Mouse (Mus musculus): ENCODE results near the gene Fam104a. TPM values are rescaled to one million over a fixed set of nuclear protein-coding genes. Genes with fewer than 3 reads are reported as not detected.

Fam104a gene
- polyA plus RNA-seq, 2 experiments = 25.0 to 44.5 TPM

- 25% methylated on average over 11 of the region's 11 CpGs for WGBS (ENCODE audit: insufficient replicate concordance)
- Histone ChIP-seq H3K36me3 (replicated peaks; ENCODE audit: control insufficient read depth, insufficient read depth, low read depth) (no peaks in the 10 kb centered on the region), H3K27ac (no peak within 1 kb of the TSS), H3K27me3 (ENCODE audit: control insufficient read depth, insufficient read depth, low read length) (peaks cover 8% of the 10 kb centered on the region), H3K9me3 (ENCODE audit: control insufficient read depth, low read length) (no peaks in the 10 kb centered on the region), H3K9ac (replicated peaks) (no peak within 1 kb of the TSS), H3K4me2 (ENCODE audit: low read depth) (no peak within 1 kb of the TSS), H3K4me1 (replicated peaks; ENCODE audit: control insufficient read depth in 2 of 2, insufficient read depth in 2 of 2, low read length in 1 of 2) (no peaks in the 10 kb centered on the region), H3K4me3 (ENCODE audit: insufficient read depth in 1 of 2, low read depth in 2 of 2, low read length in 2 of 2) (no peak within 1 kb of the TSS)
- DNase-seq (ENCODE audit: low read depth in 3 of 3, low spot score in 3 of 3) (no peak), ATAC-seq (ENCODE audit: insufficient read depth) (no peak)
- no peak for TF ChIP-seq EP300 (IDR thresholded peaks at IDR 0.05; ENCODE audit: low read depth)
- TF ChIP-seq CTCF (IDR thresholded peaks at IDR 0.05; ENCODE audit: low read depth) = no peak
Observed at GRCm38 (mm10) chr11:113709731-113710256, 25.8 kb upstream of the Fam104a start, which contains the start of gene Cpsf4l. TSS of gene Cpsf4l (minus strand) at chr11:113710017.

- Histone ChIP-seq H3K27ac (no peak overlapping the region), H3K9me3 (ENCODE audit: control insufficient read depth, low read length) (no peaks in the 10 kb centered on the region), H3K4me3 (ENCODE audit: insufficient read depth in 1 of 2, low read depth in 2 of 2, low read length in 2 of 2) (no peak overlapping the region), H3K4me2 (ENCODE audit: low read depth) (no peak overlapping the region), H3K9ac (replicated peaks) (no peak overlapping the region), H3K4me1 (replicated peaks; ENCODE audit: control insufficient read depth in 2 of 2, insufficient read depth in 2 of 2, low read length in 1 of 2) (no peaks in the 10 kb centered on the region), H3K36me3 (replicated peaks; ENCODE audit: control insufficient read depth, insufficient read depth, low read depth) (no peaks in the 10 kb centered on the region), H3K27me3 (ENCODE audit: control insufficient read depth, insufficient read depth, low read length) (peaks cover 8% of the 10 kb centered on the region)
- DNase-seq (ENCODE audit: low read depth in 3 of 3, low spot score in 3 of 3) (no peak), ATAC-seq (ENCODE audit: insufficient read depth) (no peak)
- 27% methylated on average over 15 of the region's 15 CpGs for WGBS (ENCODE audit: insufficient replicate concordance)
- TF ChIP-seq CTCF (IDR thresholded peaks at IDR 0.05; ENCODE audit: low read depth) (no peak), EP300 (IDR thresholded peaks at IDR 0.05; ENCODE audit: low read depth) (no peak)
Observed at GRCm38 (mm10) chr11:113709272-113709671, 25.3 kb upstream of the Fam104a start.

GRCm38 (mm10) chr11:113708629-113709213 is 24.8 kb upstream of the Fam104a start:
- ATAC-seq (ENCODE audit: insufficient read depth) = no peak
- no peak overlapping the region for H3K27ac ChIP-seq
- no peak for TF ChIP-seq CTCF (IDR thresholded peaks at IDR 0.05; ENCODE audit: low read depth)
- TF ChIP-seq EP300 (IDR thresholded peaks at IDR 0.05; ENCODE audit: low read depth) = no peak
- H3K36me3 ChIP-seq (replicated peaks; ENCODE audit: control insufficient read depth, insufficient read depth, low read depth) = no peaks in the 10 kb centered on the region
- peaks cover 8% of the 10 kb centered on the region for H3K27me3 ChIP-seq (ENCODE audit: control insufficient read depth, insufficient read depth, low read length)
- H3K9ac ChIP-seq (replicated peaks) = no peak overlapping the region
- no peaks in the 10 kb centered on the region for H3K4me1 ChIP-seq (replicated peaks; ENCODE audit: control insufficient read depth in 2 of 2, insufficient read depth in 2 of 2, low read length in 1 of 2)
- H3K9me3 ChIP-seq (ENCODE audit: control insufficient read depth, low read length) = no peaks in the 10 kb centered on the region
- no peak overlapping the region for H3K4me3 ChIP-seq (ENCODE audit: insufficient read depth in 1 of 2, low read depth in 2 of 2, low read length in 2 of 2)
- DNase-seq (ENCODE audit: low read depth in 3 of 3, low spot score in 3 of 3) = no peak
- WGBS (ENCODE audit: insufficient replicate concordance) = 47% methylated on average over 19 of the region's 19 CpGs
- H3K4me2 ChIP-seq (ENCODE audit: low read depth) = no peak overlapping the region

GRCm38 (mm10) chr11:113705966-113706652 is 22.2 kb upstream of the Fam104a start:
- no peak overlapping the region for H3K9ac ChIP-seq (replicated peaks)
- WGBS (ENCODE audit: insufficient replicate concordance) = 66% methylated on average over 15 of the region's 15 CpGs
- H3K27ac ChIP-seq = no peak overlapping the region
- ATAC-seq (ENCODE audit: insufficient read depth) = no peak
- H3K4me3 ChIP-seq (ENCODE audit: insufficient read depth in 1 of 2, low read depth in 2 of 2, low read length in 2 of 2) = no peak overlapping the region
- peaks cover 8% of the 10 kb centered on the region for H3K27me3 ChIP-seq (ENCODE audit: control insufficient read depth, insufficient read depth, low read length)
- H3K9me3 ChIP-seq (ENCODE audit: control insufficient read depth, low read length) = no peaks in the 10 kb centered on the region
- DNase-seq (ENCODE audit: low read depth in 3 of 3, low spot score in 3 of 3) = no peak
- TF ChIP-seq EP300 (IDR thresholded peaks at IDR 0.05; ENCODE audit: low read depth) = no peak
- no peak for TF ChIP-seq CTCF (IDR thresholded peaks at IDR 0.05; ENCODE audit: low read depth)
- no peak overlapping the region for H3K4me2 ChIP-seq (ENCODE audit: low read depth)
- no peaks in the 10 kb centered on the region for H3K4me1 ChIP-seq (replicated peaks; ENCODE audit: control insufficient read depth in 2 of 2, insufficient read depth in 2 of 2, low read length in 1 of 2)
- no peaks in the 10 kb centered on the region for H3K36me3 ChIP-seq (replicated peaks; ENCODE audit: control insufficient read depth, insufficient read depth, low read depth)

GRCm38 (mm10) chr11:113703758-113704157 is 19.8 kb upstream of the Fam104a start:
- no peak overlapping the region for H3K27ac ChIP-seq
- TF ChIP-seq EP300 (IDR thresholded peaks at IDR 0.05; ENCODE audit: low read depth) = no peak
- TF ChIP-seq CTCF (IDR thresholded peaks at IDR 0.05; ENCODE audit: low read depth) = peak; percentile 100
- no peak overlapping the region for H3K9ac ChIP-seq (replicated peaks)
- WGBS (ENCODE audit: insufficient replicate concordance) = 34% methylated on average over 5 of the region's 5 CpGs
- H3K4me1 ChIP-seq (replicated peaks; ENCODE audit: control insufficient read depth in 2 of 2, insufficient read depth in 2 of 2, low read length in 1 of 2) = no peaks in the 10 kb centered on the region
- no peaks in the 10 kb centered on the region for H3K27me3 ChIP-seq (ENCODE audit: control insufficient read depth, insufficient read depth, low read length)
- no peaks in the 10 kb centered on the region for H3K36me3 ChIP-seq (replicated peaks; ENCODE audit: control insufficient read depth, insufficient read depth, low read depth)
- H3K4me2 ChIP-seq (ENCODE audit: low read depth) = no peak overlapping the region
- no peaks in the 10 kb centered on the region for H3K9me3 ChIP-seq (ENCODE audit: control insufficient read depth, low read length)
- H3K4me3 ChIP-seq (ENCODE audit: insufficient read depth in 1 of 2, low read depth in 2 of 2, low read length in 2 of 2) = no peak overlapping the region
- peak; percentile 56; the same call in 1 of the 2 replicates for ATAC-seq (ENCODE audit: insufficient read depth)
- no peak for DNase-seq (ENCODE audit: low read depth in 3 of 3, low spot score in 3 of 3)
